Mouse (Mus musculus): ENCODE measurements at regions not wholly inside any gene's neighbourhood (a gene's known extent, or its start where the extent isn't known, plus 50 kb on each side); places are given as distances from the start of the nearest gene placed in this dataset.

DNA sequence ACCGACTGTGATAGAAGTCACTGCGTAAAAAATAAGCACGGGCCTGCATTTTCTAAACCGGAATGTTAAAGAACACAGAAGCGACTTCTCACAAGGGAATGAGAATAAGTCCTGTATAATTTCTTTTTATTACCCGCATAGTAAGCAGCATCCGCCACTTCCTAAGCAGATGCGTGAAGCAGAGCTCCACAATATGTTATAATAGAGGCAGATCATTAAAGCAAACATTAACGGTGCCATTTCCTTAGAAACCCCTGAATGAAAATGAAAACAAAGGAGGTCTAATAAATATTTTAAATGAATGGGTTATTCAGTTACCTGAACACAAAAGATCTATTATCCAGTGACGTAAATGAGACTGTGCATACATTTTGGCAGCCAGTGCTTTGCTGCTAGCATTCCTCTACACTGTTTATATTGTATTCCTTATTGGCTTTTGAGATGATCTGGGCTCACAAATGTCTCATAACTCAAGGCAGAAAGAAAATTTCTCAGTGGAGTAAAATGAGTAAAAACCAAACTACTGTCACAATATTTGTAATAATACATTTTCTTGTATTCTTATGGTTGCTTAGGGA is 566.6 kb upstream of the Epha6 start:
- DNase-seq (ENCODE audit: low spot score): peak; percentile 42
- H3K4me2 ChIP-seq (replicated peaks): peak overlapping the region; percentile 43
- WGBS: 24% methylated on average over 10 of the region's 10 CpGs
- peak overlapping the region; percentile 3; the same call in 1 of the 2 replicates for H3K4me3 ChIP-seq (replicated peaks; ENCODE audit: low read length)
- H3K27ac ChIP-seq: peak overlapping the region; percentile 56
- H3K27me3 ChIP-seq (ENCODE audit: control insufficient read depth, insufficient read depth, low read length): no peaks in the 10 kb centered on the region
- H3K36me3 ChIP-seq (replicated peaks; ENCODE audit: control insufficient read depth, insufficient read depth): no peaks in the 10 kb centered on the region
- peak; percentile 76 for ATAC-seq (ENCODE audit: low FRiP score)
- H3K9ac ChIP-seq: peak overlapping the region; percentile 52
- peaks cover 4% of the 10 kb centered on the region; the same call in 1 of the 2 replicates for H3K9me3 ChIP-seq (ENCODE audit: control insufficient read depth, low read length)
- no peaks in the 10 kb centered on the region for H3K4me1 ChIP-seq (replicated peaks; ENCODE audit: control insufficient read depth, insufficient read depth, low read length)

DNA sequence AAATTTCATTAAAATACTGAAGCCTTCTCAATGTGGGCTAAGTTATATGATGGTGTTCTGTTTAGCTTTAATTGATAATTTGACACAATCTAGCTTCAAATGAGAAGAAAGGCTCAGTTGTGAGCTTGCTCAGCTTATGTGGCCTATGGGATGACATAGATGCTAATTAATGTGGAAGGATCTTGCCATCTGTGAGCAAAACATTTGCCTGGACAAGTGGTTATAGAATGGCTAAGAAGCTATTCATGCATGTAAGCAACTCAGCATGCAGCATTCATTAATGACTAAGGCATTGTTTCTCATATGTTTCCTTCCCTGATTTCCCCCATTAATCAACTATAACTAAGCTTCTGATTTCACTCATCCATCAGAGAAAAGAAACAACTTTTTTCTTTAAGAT is 532.8 kb upstream of the Epha6 start:
- no peak overlapping the region for H3K4me2 ChIP-seq (replicated peaks)
- no peaks in the 10 kb centered on the region for H3K36me3 ChIP-seq (replicated peaks; ENCODE audit: control insufficient read depth, insufficient read depth)
- no peaks in the 10 kb centered on the region for H3K27me3 ChIP-seq (ENCODE audit: control insufficient read depth, insufficient read depth, low read length)
- no peak overlapping the region for H3K9ac ChIP-seq
- no peaks in the 10 kb centered on the region for H3K4me1 ChIP-seq (replicated peaks; ENCODE audit: control insufficient read depth, insufficient read depth, low read length)
- no peaks in the 10 kb centered on the region for H3K9me3 ChIP-seq (ENCODE audit: control insufficient read depth, low read length)
- DNase-seq (ENCODE audit: low spot score) (peak; percentile 31), ATAC-seq (ENCODE audit: low FRiP score) (peak; percentile 66; the same call in 1 of the 2 replicates)
- no peak overlapping the region for H3K4me3 ChIP-seq (replicated peaks; ENCODE audit: low read length)
- no peak overlapping the region for H3K27ac ChIP-seq
